Mouse (Mus musculus): ENCODE data around the gene Unk. TPM values are rescaled to one million over a fixed set of nuclear protein-coding genes. Genes with fewer than 3 reads are reported as not detected.
A peak's percentile ranks its signal among the peaks of the same experiment; 100 is the strongest.

Gene Unk
- polyA plus RNA-seq, 1 experiment = 33.9 TPM

DNA sequence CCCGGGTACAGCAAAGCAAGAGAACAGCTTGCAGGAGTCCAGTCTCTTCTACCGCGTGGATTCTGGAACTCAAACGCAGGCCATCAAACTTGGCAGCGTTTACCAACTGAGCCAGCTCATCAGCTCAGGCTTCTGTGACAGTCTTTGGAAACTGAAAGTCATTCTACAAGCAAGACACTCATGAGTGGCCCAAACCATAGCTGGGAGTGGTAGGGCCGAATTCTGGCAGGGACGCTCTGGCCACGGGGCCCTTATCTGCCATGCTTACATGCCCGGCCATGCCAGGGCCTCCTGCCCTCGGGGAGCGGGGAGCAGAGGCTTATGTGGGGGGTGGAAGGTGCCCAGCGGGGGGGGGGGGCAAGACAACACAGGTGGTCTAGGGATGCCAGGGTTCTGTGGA is 73.5 kb downstream of the Unk start:
- H3K36me3 ChIP-seq (ENCODE audit: control insufficient read depth, insufficient read depth, low read length, poor library complexity, severe bottlenecking) = no peaks in the 10 kb centered on the region
- peaks cover 16% of the 10 kb centered on the region for H3K4me1 ChIP-seq (ENCODE audit: control insufficient read depth, insufficient read depth, low read length)
- no peaks in the 10 kb centered on the region for H3K9me3 ChIP-seq (replicated peaks; ENCODE audit: control insufficient read depth, insufficient read depth, low read length, poor library complexity, severe bottlenecking)
- no peak overlapping the region for H3K4me3 ChIP-seq (ENCODE audit: low read depth, low read length)
- no peak overlapping the region for H3K27ac ChIP-seq (ENCODE audit: insufficient read depth, low read length)
- H3K9ac ChIP-seq (ENCODE audit: low read depth, poor library complexity, severe bottlenecking) = no peak overlapping the region
- 0 out of 2 replicates have a peak, but pooled peaks cover 2% of the 10 kb centered on the region for H3K27me3 ChIP-seq (ENCODE audit: control insufficient read depth, insufficient read depth, low read length, poor library complexity, severe bottlenecking)
- no peak for TF ChIP-seq POLR2A (IDR thresholded peaks at IDR 0.05; ENCODE audit: insufficient read depth, low read length)
- TF ChIP-seq CTCF (IDR thresholded peaks at IDR 0.05; ENCODE audit: low read depth, low read length) = no peak
- no peak for TF ChIP-seq EP300 (IDR thresholded peaks at IDR 0.05; ENCODE audit: insufficient read depth, low read depth, low read length)

DNA sequence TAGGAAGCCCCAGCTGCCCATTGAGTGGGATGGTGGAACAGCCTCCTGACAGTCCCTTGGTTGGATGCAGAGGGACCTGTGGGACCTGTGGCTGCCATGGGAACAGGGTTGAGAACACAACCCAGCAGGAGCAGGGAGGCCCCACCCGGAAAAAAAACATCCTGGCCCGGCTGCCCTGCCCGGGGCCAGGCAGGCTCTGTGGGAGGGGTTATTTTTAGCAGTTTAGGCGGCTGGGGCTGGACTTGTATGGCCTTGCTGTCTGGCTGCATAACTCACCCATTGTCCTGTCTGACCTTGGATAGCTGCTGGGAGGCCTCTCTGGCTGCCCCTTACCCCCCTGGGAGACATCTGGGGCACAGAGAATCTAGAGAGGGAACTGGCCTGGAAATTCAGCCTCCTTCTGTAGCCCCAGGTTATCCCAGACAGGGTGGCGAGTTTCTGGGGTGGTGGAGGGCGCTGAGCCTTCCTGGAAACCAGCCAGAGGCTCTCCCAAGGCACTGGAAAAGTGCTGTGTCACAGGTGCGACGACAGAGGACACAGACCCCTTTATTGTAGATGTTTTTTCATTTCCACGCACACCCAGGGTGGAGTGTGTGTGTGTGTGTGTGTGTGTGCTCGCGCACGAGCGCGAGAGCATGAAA is 74.0 kb downstream of the Unk start:
- no peaks in the 10 kb centered on the region for H3K36me3 ChIP-seq (ENCODE audit: control insufficient read depth, insufficient read depth, low read length, poor library complexity, severe bottlenecking)
- H3K4me1 ChIP-seq (ENCODE audit: control insufficient read depth, insufficient read depth, low read length) = peaks cover 16% of the 10 kb centered on the region
- H3K4me3 ChIP-seq (ENCODE audit: low read depth, low read length) = no peak overlapping the region
- H3K9ac ChIP-seq (ENCODE audit: low read depth, poor library complexity, severe bottlenecking) = no peak overlapping the region
- H3K27ac ChIP-seq (ENCODE audit: insufficient read depth, low read length) = peak overlapping the region; percentile 29
- no peaks in the 10 kb centered on the region for H3K9me3 ChIP-seq (replicated peaks; ENCODE audit: control insufficient read depth, insufficient read depth, low read length, poor library complexity, severe bottlenecking)
- TF ChIP-seq POLR2A (IDR thresholded peaks at IDR 0.05; ENCODE audit: insufficient read depth, low read length) = no peak
- TF ChIP-seq EP300 (IDR thresholded peaks at IDR 0.05; ENCODE audit: insufficient read depth, low read depth, low read length) = peak; percentile 82
- H3K27me3 ChIP-seq (ENCODE audit: control insufficient read depth, insufficient read depth, low read length, poor library complexity, severe bottlenecking) = 0 out of 2 replicates have a peak, but pooled peaks cover 2% of the 10 kb centered on the region

GRCm38 (mm10) chr11:116105065-116105464 is 74.9 kb downstream of the Unk start:
- TF ChIP-seq EP300 (IDR thresholded peaks at IDR 0.05; ENCODE audit: insufficient read depth, low read depth, low read length) (no peak), POLR2A (IDR thresholded peaks at IDR 0.05; ENCODE audit: insufficient read depth, low read length) (no peak), CTCF (IDR thresholded peaks at IDR 0.05; ENCODE audit: low read depth, low read length) (no peak)
- Histone ChIP-seq H3K9me3 (replicated peaks; ENCODE audit: control insufficient read depth, insufficient read depth, low read length, poor library complexity, severe bottlenecking) (no peaks in the 10 kb centered on the region), H3K9ac (ENCODE audit: low read depth, poor library complexity, severe bottlenecking) (no peak overlapping the region), H3K4me1 (ENCODE audit: control insufficient read depth, insufficient read depth, low read length) (peaks cover 16% of the 10 kb centered on the region), H3K27me3 (ENCODE audit: control insufficient read depth, insufficient read depth, low read length, poor library complexity, severe bottlenecking) (peaks cover 9% of the 10 kb centered on the region), H3K36me3 (ENCODE audit: control insufficient read depth, insufficient read depth, low read length, poor library complexity, severe bottlenecking) (no peaks in the 10 kb centered on the region), H3K27ac (ENCODE audit: insufficient read depth, low read length) (no peak overlapping the region), H3K4me3 (ENCODE audit: low read depth, low read length) (no peak overlapping the region)

DNA sequence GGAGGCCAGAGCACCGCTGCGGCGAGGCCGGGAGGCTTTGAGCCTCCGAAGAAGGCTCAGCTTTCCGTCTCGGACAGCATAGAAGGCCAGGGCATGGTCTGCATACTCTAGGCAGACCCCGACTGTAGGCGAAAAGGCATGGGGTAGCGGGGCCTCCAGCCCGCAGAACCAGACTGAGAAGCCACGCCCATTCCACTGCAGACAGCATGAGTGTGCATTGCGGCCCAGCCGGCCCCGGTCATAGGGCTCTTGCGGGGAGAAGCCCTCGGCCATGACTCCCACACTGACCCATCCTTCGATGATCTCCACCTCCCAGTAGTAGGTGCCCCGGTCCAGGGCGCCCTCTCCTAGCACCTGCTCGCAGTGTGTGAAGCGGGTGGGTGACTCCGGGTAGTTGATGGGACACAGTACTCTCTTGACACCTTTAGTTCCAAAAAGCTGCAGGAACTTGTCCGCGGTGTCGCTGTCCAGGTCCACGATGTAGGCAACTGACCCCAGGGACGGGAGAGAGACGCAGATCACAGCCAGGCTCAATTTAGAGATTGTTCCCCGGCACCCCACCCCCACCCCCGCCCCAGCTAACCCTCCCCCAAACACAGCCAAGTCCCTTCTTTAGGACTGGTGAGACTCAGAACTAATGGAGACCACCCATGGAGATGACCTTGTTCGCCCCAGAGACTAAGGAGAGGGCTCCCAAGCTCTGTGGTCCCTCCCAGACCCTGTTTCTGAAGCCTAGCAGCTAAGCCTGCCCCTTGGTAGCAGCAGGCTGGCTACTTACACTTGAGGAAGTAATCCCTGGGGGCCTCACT is 76.2 kb downstream of the Unk start:
- no peak overlapping the region for H3K27ac ChIP-seq (ENCODE audit: insufficient read depth, low read length)
- H3K36me3 ChIP-seq (ENCODE audit: control insufficient read depth, insufficient read depth, low read length, poor library complexity, severe bottlenecking) = no peaks in the 10 kb centered on the region
- H3K9ac ChIP-seq (ENCODE audit: low read depth, poor library complexity, severe bottlenecking) = peak overlapping the region; percentile 9; the same call in 1 of the 2 replicates
- no peak overlapping the region for H3K4me3 ChIP-seq (ENCODE audit: low read depth, low read length)
- H3K9me3 ChIP-seq (replicated peaks; ENCODE audit: control insufficient read depth, insufficient read depth, low read length, poor library complexity, severe bottlenecking) = no peaks in the 10 kb centered on the region
- H3K27me3 ChIP-seq (ENCODE audit: control insufficient read depth, insufficient read depth, low read length, poor library complexity, severe bottlenecking) = peaks cover 11% of the 10 kb centered on the region
- TF ChIP-seq CTCF (IDR thresholded peaks at IDR 0.05; ENCODE audit: low read depth, low read length) (no peak), POLR2A (IDR thresholded peaks at IDR 0.05; ENCODE audit: insufficient read depth, low read length) (no peak), EP300 (IDR thresholded peaks at IDR 0.05; ENCODE audit: insufficient read depth, low read depth, low read length) (0 out of 2 replicates have a peak, but pooled peaks have one; percentile 4)
- peaks cover 11% of the 10 kb centered on the region for H3K4me1 ChIP-seq (ENCODE audit: control insufficient read depth, insufficient read depth, low read length)

- Histone ChIP-seq H3K4me1 (ENCODE audit: control insufficient read depth, insufficient read depth, low read length) (peaks cover 11% of the 10 kb centered on the region), H3K9me3 (replicated peaks; ENCODE audit: control insufficient read depth, insufficient read depth, low read length, poor library complexity, severe bottlenecking) (no peaks in the 10 kb centered on the region), H3K36me3 (ENCODE audit: control insufficient read depth, insufficient read depth, low read length, poor library complexity, severe bottlenecking) (no peaks in the 10 kb centered on the region), H3K9ac (ENCODE audit: low read depth, poor library complexity, severe bottlenecking) (peak overlapping the region; percentile 45), H3K4me3 (ENCODE audit: low read depth, low read length) (peak overlapping the region; percentile 58; the same call in 1 of the 2 replicates), H3K27ac (ENCODE audit: insufficient read depth, low read length) (no peak overlapping the region), H3K27me3 (ENCODE audit: control insufficient read depth, insufficient read depth, low read length, poor library complexity, severe bottlenecking) (peaks cover 11% of the 10 kb centered on the region)
- TF ChIP-seq CTCF (IDR thresholded peaks at IDR 0.05; ENCODE audit: low read depth, low read length) (peak; percentile 18), POLR2A (IDR thresholded peaks at IDR 0.05; ENCODE audit: insufficient read depth, low read length) (no peak)
Observed at GRCm38 (mm10) chr11:116106963-116107776, 77.0 kb downstream of the Unk start.
